Mouse (Mus musculus): ENCODE results near the gene Abcb6. TPM values are rescaled to one million over a fixed set of nuclear protein-coding genes. Genes with fewer than 3 reads are reported as not detected.

Gene Abcb6
- total and polyA plus RNA-seq, 3 experiments: 15.5 to 29.0 (median 19.2) TPM

DNA sequence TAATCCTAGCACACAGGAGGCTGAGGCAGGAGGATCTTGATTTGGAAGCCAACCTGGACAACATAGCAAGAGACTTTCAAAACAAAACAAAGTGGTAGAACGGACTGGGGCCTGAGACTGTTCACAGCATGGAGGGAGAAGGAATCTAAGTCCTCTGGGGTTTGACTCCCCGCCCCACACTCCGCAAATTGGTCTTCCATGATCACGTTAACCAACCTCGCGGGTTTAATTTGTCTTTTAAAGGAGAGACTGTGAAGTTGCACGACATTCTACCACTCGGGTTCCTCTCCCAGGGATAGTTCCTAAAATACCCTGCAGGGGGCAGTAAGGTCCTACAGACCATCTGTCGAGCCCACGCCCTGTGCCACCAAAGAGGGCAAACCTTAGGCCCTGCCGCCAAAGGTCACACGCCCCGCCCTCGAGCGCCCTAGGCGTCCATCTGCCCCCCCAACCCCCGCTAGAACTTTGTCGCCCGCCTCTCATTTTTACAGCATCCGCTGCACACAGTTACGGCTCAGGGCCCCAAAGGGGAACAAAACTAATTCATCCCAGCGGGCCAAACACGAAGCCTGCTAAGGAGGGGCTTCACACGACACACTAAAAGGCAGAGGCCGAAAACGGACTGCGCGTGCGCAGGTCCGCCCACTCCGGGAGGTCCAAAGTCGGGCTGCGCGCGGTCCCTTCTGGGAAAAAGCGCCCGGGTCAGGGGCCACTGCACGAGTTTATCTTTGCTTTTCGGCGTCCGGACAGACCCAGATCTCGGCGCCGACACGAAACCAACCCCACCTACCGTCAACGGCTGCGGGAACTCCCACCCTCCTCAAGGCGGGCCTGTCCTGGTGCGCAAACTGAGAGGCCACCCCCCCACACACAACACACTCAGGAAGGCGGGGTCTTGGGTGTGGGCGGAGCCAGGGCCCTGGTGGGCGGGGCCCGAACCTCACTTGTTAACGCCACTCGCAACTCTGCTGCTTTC lies 55.6 kb downstream of the Abcb6 start, which contains the start of gene Nhej1:
Gene Nhej1 (minus strand): TSS at position 855 of the 976 bp plus-strand sequence.
- Histone ChIP-seq H3K4me3 (replicated peaks in 1 of 3; ENCODE audit: low read depth in 2 of 3, low read length in 2 of 3, poor library complexity in 1 of 3) (peak within 1 kb of the TSS; percentile 51 to 64 (median 61)), H3K9ac (ENCODE audit: insufficient read depth, low read depth) (peak within 1 kb of the TSS; percentile 66), H3K27ac (ENCODE audit: insufficient read depth, low read depth) (peak within 1 kb of the TSS; percentile 88), H3K9me3 (replicated peaks; ENCODE audit: low read length) (no peaks in the 10 kb centered on the region), H3K4me1 (ENCODE audit: control insufficient read depth in 1 of 2, insufficient read depth in 2 of 2) (peaks cover 9 to 16% of the 10 kb centered on the region in 2 experiments), H3K79me2 (replicated peaks; ENCODE audit: control insufficient read depth, extremely low read depth, insufficient read depth, poor library complexity, severe bottlenecking) (no peaks in the 10 kb centered on the region), H3K4me2 (ENCODE audit: insufficient read depth, low read depth, poor library complexity, severe bottlenecking) (peak within 1 kb of the TSS; percentile 86), H3K36me3 (replicated peaks in 1 of 2; ENCODE audit: control insufficient read depth in 1 of 2, insufficient read depth in 1 of 2, low read length in 1 of 2) (no peaks in the 10 kb centered on the region), H3K27me3 (replicated peaks) (no peaks in the 10 kb centered on the region)
- dilution Hi-C loops (cut with MboI; ENCODE audit: extremely low pct_ligation_motif_present, extremely low pct_unique_long_range_greater_than_20kb, low sequenced_read_pairs): no loop called here
- DNase-seq (ENCODE audit: extremely low read depth): peak; percentile 96
- in situ Hi-C loops (cut with MboI; ENCODE audit: low pct_ligation_motif_present, low pct_unique_long_range_greater_than_20kb, low sequenced_read_pairs): no loop called here
- TF ChIP-seq HCFC1 (IDR thresholded peaks at IDR 0.05; ENCODE audit: low read depth, low read length): peak; percentile 76
- TF ChIP-seq BHLHE40 (IDR thresholded peaks at IDR 0.05; ENCODE audit: low read depth, low read length): peak; percentile 37
- peak; percentile 36; the same call in 1 of the 2 replicates for TF ChIP-seq ETS1 (conservative IDR thresholded peaks at IDR 0.05; ENCODE audit: low read depth, low read length)
- no peak; the same call in 1 of the 2 replicates for TF ChIP-seq TCF12 (IDR thresholded peaks at IDR 0.05; ENCODE audit: low read depth, low read length)
- TF ChIP-seq GABPA (IDR thresholded peaks at IDR 0.05; ENCODE audit: insufficient replicate concordance, low read depth, low read length): no peak
- TF ChIP-seq USF1 (IDR thresholded peaks at IDR 0.05; ENCODE audit: low read depth, low read length): peak; percentile 24
- peak; percentile 87; the same call in 1 of the 2 replicates for TF ChIP-seq MAZ (IDR thresholded peaks at IDR 0.05; ENCODE audit: low read depth, low read length)
- TF ChIP-seq KAT2A (IDR thresholded peaks at IDR 0.05; ENCODE audit: insufficient replicate concordance, low read length): peak; percentile 72; the same call in 1 of the 2 replicates
- peak; percentile 81 for TF ChIP-seq MAX (IDR thresholded peaks at IDR 0.05; ENCODE audit: low read length)
- TF ChIP-seq SMC3 (IDR thresholded peaks at IDR 0.05; ENCODE audit: low read depth, low read length): peak; percentile 76
- peak; percentile 83 for TF ChIP-seq MYC (IDR thresholded peaks at IDR 0.05; ENCODE audit: low read depth, low read length)
- TF ChIP-seq RAD21 (IDR thresholded peaks at IDR 0.05; ENCODE audit: low read depth, low read length): peak; percentile 91
- peak; percentile 54; the same call in 1 of the 2 replicates for TF ChIP-seq ELF1 (IDR thresholded peaks at IDR 0.05; ENCODE audit: low read depth, low read length)
- peak; percentile 86 to 94 for TF ChIP-seq CTCF (conservative IDR thresholded peaks at IDR 0.05 in 1 of 2, IDR thresholded peaks at IDR 0.05 in 1 of 2; ENCODE audit: low read depth in 2 of 2, low read length in 2 of 2)
- TF ChIP-seq NRF1 (IDR thresholded peaks at IDR 0.05; ENCODE audit: low read depth, low read length): peak; percentile 94
- no peak for TF ChIP-seq POLR2AphosphoS2 (IDR thresholded peaks at IDR 0.05; ENCODE audit: low read depth, low read length)
- no peak for TF ChIP-seq UBTF (IDR thresholded peaks at IDR 0.05; ENCODE audit: low read depth, low read length)
- TF ChIP-seq SIN3A (IDR thresholded peaks at IDR 0.05; ENCODE audit: low read length): no peak; the same call in 1 of the 2 replicates
- no peak for TF ChIP-seq CHD2 (IDR thresholded peaks at IDR 0.05; ENCODE audit: low read length)
- TF ChIP-seq PAX5 (IDR thresholded peaks at IDR 0.05; ENCODE audit: low read length): no peak
- peak; percentile 76 for TF ChIP-seq MXI1 (IDR thresholded peaks at IDR 0.05; ENCODE audit: low read depth, low read length)
- TF ChIP-seq JUND (conservative IDR thresholded peaks at IDR 0.05; ENCODE audit: low read depth, low read length): no peak
- TF ChIP-seq IRF4 (IDR thresholded peaks at IDR 0.05; ENCODE audit: low read depth, low read length): peak; percentile 44; the same call in 1 of the 2 replicates
- TF ChIP-seq MAFK (IDR thresholded peaks at IDR 0.05; ENCODE audit: insufficient replicate concordance, low read length): no peak
- peak; percentile 28; the same call in 1 of the 2 replicates for TF ChIP-seq MEF2A (IDR thresholded peaks at IDR 0.05; ENCODE audit: borderline replicate concordance, low read depth, low read length)
- TF ChIP-seq ZKSCAN1 (IDR thresholded peaks at IDR 0.05; ENCODE audit: borderline replicate concordance, low read depth, low read length): no peak
- TF ChIP-seq POLR2A (IDR thresholded peaks at IDR 0.05; ENCODE audit: low read depth, low read length): peak; percentile 79
- TF ChIP-seq ZC3H11A (IDR thresholded peaks at IDR 0.05; ENCODE audit: low read depth, low read length): 0 out of 2 replicates have a peak, but pooled peaks have one; percentile 29
- 0 out of 2 replicates have a peak, but pooled peaks have one; percentile 13 for TF ChIP-seq TBP (conservative IDR thresholded peaks at IDR 0.05; ENCODE audit: low read depth, low read length)
